Mouse (Mus musculus) liver, embryonic 13.5 days (tissue): ENCODE data around the gene Fosb. TPM values are rescaled to one million over a fixed set of nuclear protein-coding genes. Genes with fewer than 3 reads are reported as not detected.

ENCODE experiments used
- ATAC-seq: fragments of 200-750 bp; cut with Nextera tagmentation; 2 replicates; pipeline ENCODE4 v1.8.0; 2017; ENCODE audit warnings: low read depth, mild to moderate bottlenecking, moderate number of reproducible peaks, moderate library complexity
- DNase-seq: peaks from one replicate; pipeline ENCODE4 v3.0.0; 2022
- H3K27ac ChIP-seq: fragments of 300-500 bp; sonication (generic); 2 replicates; pipeline ENCODE4 v1.5.1; 2015; ENCODE audit warnings: moderate library complexity, mild to moderate bottlenecking, inconsistent platforms
- H3K27me3 ChIP-seq: fragments of 300-500 bp; sonication (generic); 2 replicates; pipeline ENCODE4 v1.6.1; 2015; ENCODE audit warnings: mild to moderate bottlenecking, inconsistent platforms
- H3K36me3 ChIP-seq: fragments of 300-500 bp; sonication (generic); 2 replicates; pipeline ENCODE4 v1.6.1; 2015; ENCODE audit warnings: mild to moderate bottlenecking, inconsistent platforms
- H3K4me1 ChIP-seq: fragments of 300-500 bp; sonication (generic); replicated peaks from 2 replicates; pipeline ENCODE4 v1.6.1; 2015; ENCODE audit warnings: inconsistent platforms
- H3K4me2 ChIP-seq: fragments of 300-500 bp; sonication (generic); 2 replicates; pipeline ENCODE4 v1.6.1; 2015; ENCODE audit warnings: inconsistent platforms, mild to moderate bottlenecking, moderate library complexity
- H3K4me3 ChIP-seq: fragments of 300-500 bp; sonication (generic); replicated peaks from 2 replicates; pipeline ENCODE4 v1.5.1; 2015; ENCODE audit warnings: mild to moderate bottlenecking, inconsistent platforms
- H3K9ac ChIP-seq: fragments of 300-500 bp; sonication (generic); 2 replicates; pipeline ENCODE4 v1.6.1; 2015; ENCODE audit warnings: mild to moderate bottlenecking, inconsistent platforms
- H3K9me3 ChIP-seq: fragments of 300-500 bp; sonication (generic); replicated peaks from 2 replicates; pipeline ENCODE4 v1.6.1; 2016; ENCODE audit warnings: inconsistent platforms
- WGBS: fragments of 180-500 bp; shearing (Covaris S2); methylation state at CpG from one replicate; pipeline ENCODE4 v1.1.7; 2015; ENCODE audit not compliant: insufficient replicate concordance; 5-methylcytosine and 5-hydroxymethylcytosine counted together
- polyA plus RNA-seq: library from polyadenylated mRNA; unstranded; fragments of >200 nt; fragmentation: Nextera tagmentation; extraction: Ambion mirVana; gene quantifications from 2 replicates; pipeline ENCODE4 v1.2.1, GENCODE M21; 2015

The Fosb gene
- polyA plus RNA-seq, 1 experiment from 2014 or later = not detected

- WGBS = 26% methylated on average over 11 of the region's 11 CpGs
- H3K4me1 ChIP-seq = peaks cover 37% of the 10 kb centered on the region
- no peaks in the 10 kb centered on the region for H3K9me3 ChIP-seq
- peak; percentile 88 for DNase-seq
- peak overlapping the region; percentile 80 for H3K27ac ChIP-seq
- peaks cover 76% of the 10 kb centered on the region for H3K36me3 ChIP-seq
- peak overlapping the region; percentile 18 for H3K9ac ChIP-seq
- peak overlapping the region; percentile 26 for H3K4me3 ChIP-seq
- no peaks in the 10 kb centered on the region for H3K27me3 ChIP-seq
- H3K4me2 ChIP-seq = peak overlapping the region; percentile 54
- ATAC-seq = peak; percentile 96
Measured at GRCm38 (mm10) chr7:19257390-19258022, 52.3 kb downstream of the Fosb start.

DNA sequence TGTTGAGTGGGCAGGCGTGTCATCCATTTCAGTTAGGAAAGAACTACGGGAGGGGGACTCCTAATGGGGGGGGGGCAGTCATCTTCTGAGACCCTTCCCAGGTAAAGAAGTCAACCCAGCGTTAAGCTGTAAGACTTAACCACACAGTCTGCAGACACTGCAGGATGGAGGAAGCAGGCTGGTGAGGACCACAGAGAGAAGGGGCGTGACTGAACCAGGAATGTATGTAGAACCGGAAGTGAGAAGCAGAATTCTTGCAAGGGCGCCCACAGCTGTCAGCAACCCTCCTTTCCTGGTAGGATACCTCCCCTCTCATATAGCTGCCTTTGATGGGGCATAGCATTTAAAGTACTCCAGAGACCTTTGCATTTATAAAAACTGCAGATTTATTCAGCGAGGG lies 53.3 kb downstream of the Fosb start:
- H3K4me3 ChIP-seq = no peak overlapping the region
- H3K27ac ChIP-seq = no peak overlapping the region; the same call in 1 of the 2 replicates
- H3K4me1 ChIP-seq = peaks cover 41% of the 10 kb centered on the region
- no peaks in the 10 kb centered on the region for H3K9me3 ChIP-seq
- H3K36me3 ChIP-seq = peaks cover 66% of the 10 kb centered on the region
- H3K4me2 ChIP-seq = 0 out of 2 replicates have a peak overlapping the region, but pooled peaks have one; percentile 54
- no peak overlapping the region for H3K9ac ChIP-seq
- DNase-seq (no peak), ATAC-seq (no peak)
- 74% methylated on average over 7 of the region's 7 CpGs for WGBS
- no peaks in the 10 kb centered on the region for H3K27me3 ChIP-seq

DNA sequence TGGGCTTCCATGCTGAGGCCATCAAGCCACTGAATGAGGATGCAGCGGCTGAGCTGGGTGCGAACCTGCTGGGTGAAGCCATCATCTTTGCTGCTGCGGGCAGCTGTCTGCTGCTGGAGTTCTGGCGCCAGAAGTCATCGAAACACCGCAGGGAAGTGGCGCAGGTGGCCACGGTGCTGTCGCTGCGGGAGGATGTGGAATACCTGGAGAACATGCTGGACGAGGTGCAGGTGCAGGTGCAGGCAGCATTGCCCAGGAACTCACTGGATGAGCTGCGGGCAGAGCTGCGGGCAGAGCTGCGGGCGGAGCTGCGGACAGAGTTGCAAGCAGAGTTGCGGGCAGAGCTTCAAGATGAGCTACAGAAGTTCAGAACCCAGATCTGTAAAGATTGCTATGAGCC lies 54.5 kb downstream of the Fosb start:
- no peak for DNase-seq
- Histone ChIP-seq H3K27me3 (no peaks in the 10 kb centered on the region), H3K9ac (no peak overlapping the region), H3K4me1 (peaks cover 41% of the 10 kb centered on the region), H3K27ac (peak overlapping the region; percentile 15; the same call in 1 of the 2 replicates), H3K4me3 (no peak overlapping the region), H3K4me2 (no peak overlapping the region), H3K9me3 (no peaks in the 10 kb centered on the region), H3K36me3 (peaks cover 55% of the 10 kb centered on the region)
- ATAC-seq = no peak
- 91% methylated on average over 17 of the region's 17 CpGs for WGBS

GRCm38 (mm10) chr7:19253437-19253836 lies 56.4 kb downstream of the Fosb start:
- WGBS = 58% methylated on average over 5 of the region's 5 CpGs
- peaks cover 35% of the 10 kb centered on the region for H3K36me3 ChIP-seq
- ATAC-seq = no peak
- no peak overlapping the region for H3K9ac ChIP-seq
- H3K9me3 ChIP-seq = no peaks in the 10 kb centered on the region
- H3K4me1 ChIP-seq = peaks cover 38% of the 10 kb centered on the region
- DNase-seq = no peak
- H3K4me3 ChIP-seq = no peak overlapping the region
- H3K27ac ChIP-seq = 0 out of 2 replicates have a peak overlapping the region, but pooled peaks have one; percentile 20
- H3K27me3 ChIP-seq = no peaks in the 10 kb centered on the region
- H3K4me2 ChIP-seq = no peak overlapping the region

Other genes with a start within 250 kb of the Fosb start
- gene Dmwd, start 233.8 kb downstream of the Fosb start, polyA plus RNA-seq = 3.2 and 4.2 TPM in 2 replicates
- 8.5 and 10.1 TPM in 2 replicates for gene Dmpk, start 226.2 kb downstream of the Fosb start, polyA plus RNA-seq
- 0.67 and 0.82 TPM in 2 replicates for gene Six5, start 215.5 kb downstream of the Fosb start, polyA plus RNA-seq
- gene Gm4969, start 191.7 kb downstream of the Fosb start, polyA plus RNA-seq = 0.17 and 0.30 TPM in 2 replicates
- gene Fbxo46, start 190.2 kb downstream of the Fosb start, polyA plus RNA-seq = 5.6 and 6.4 TPM in 2 replicates
- 4.0 and 4.3 TPM in 2 replicates for gene Qpctl, start 160.8 kb downstream of the Fosb start, polyA plus RNA-seq
- 85.9 and 89.4 TPM in 2 replicates for gene Snrpd2, start 160.3 kb downstream of the Fosb start, polyA plus RNA-seq
- 0.17 and 0.28 TPM in 2 replicates for gene Gipr, start 143.9 kb downstream of the Fosb start, polyA plus RNA-seq
- 3.6 and 4.4 TPM in 2 replicates for gene Eml2, start 133.6 kb downstream of the Fosb start, polyA plus RNA-seq
- 0.31 and 0.48 TPM in 2 replicates for gene Gpr4, start 97.5 kb downstream of the Fosb start, polyA plus RNA-seq
- gene Opa3, start 81.7 kb downstream of the Fosb start, polyA plus RNA-seq = 17.3 and 18.8 TPM in 2 replicates
- gene Vasp, start 38.2 kb downstream of the Fosb start, polyA plus RNA-seq = 45.6 and 46.7 TPM in 2 replicates
- not detected in 2 replicates for gene Ppm1n, start 30.0 kb downstream of the Fosb start, polyA plus RNA-seq
- 4.0 and 4.1 TPM in 2 replicates for gene Rtn2, start 27.4 kb downstream of the Fosb start, polyA plus RNA-seq
- gene Ercc1, start 34.7 kb upstream of the Fosb start, polyA plus RNA-seq = 19.1 and 21.0 TPM in 2 replicates
- 15.0 and 16.3 TPM in 2 replicates for gene Cd3eap, start 49.4 kb upstream of the Fosb start, polyA plus RNA-seq
- gene Ppp1r13l, start 49.7 kb upstream of the Fosb start, polyA plus RNA-seq = 1.1 and 1.2 TPM in 2 replicates
- gene Ercc2, start 72.0 kb upstream of the Fosb start, polyA plus RNA-seq = 8.6 and 9.9 TPM in 2 replicates
- 0.31 and 0.70 TPM in 2 replicates for gene Klc3, start 94.1 kb upstream of the Fosb start, polyA plus RNA-seq
- 0.82 and 1.6 TPM in 2 replicates for gene Ckm, start 94.7 kb upstream of the Fosb start, polyA plus RNA-seq
- gene Mark4, start 148.8 kb upstream of the Fosb start, polyA plus RNA-seq = 1.3 and 1.6 TPM in 2 replicates
- gene Exoc3l2, start 153.3 kb upstream of the Fosb start, polyA plus RNA-seq = 0.83 and 1.0 TPM in 2 replicates
- 1.3 TPM in 2 replicates for gene Bloc1s3, start 198.3 kb upstream of the Fosb start, polyA plus RNA-seq
- 39.5 and 45.2 TPM in 2 replicates for gene Trappc6a, start 198.3 kb upstream of the Fosb start, polyA plus RNA-seq
- not detected in 2 replicates for gene Nkpd1, start 207.8 kb upstream of the Fosb start, polyA plus RNA-seq